Mouse (Mus musculus): ENCODE data around the gene Nrp1. TPM values are rescaled to one million over a fixed set of nuclear protein-coding genes. Genes with fewer than 3 reads are reported as not detected.

Gene Nrp1
- polyA plus RNA-seq, 1 experiment from 2014 or later: 48.5 TPM

DNA sequence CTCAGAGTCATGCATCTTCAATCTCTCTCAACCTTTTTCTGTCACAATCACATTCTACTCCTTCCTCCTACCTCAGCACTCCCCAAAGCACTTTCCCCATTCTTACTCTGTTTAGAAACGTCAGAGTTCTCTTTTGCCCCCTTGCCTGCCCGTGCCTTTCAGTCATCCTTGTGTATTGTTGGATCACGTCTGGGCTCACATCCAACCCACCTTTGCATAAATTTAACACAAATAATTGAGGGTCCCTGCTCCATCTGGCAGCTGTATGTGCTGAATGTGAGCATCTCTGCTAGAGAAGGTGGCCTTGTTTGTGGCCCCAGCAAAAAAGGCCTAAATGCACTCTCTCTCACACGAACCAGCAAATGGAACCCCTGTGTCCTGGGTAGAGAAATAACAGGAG is 16.9 kb downstream of the Nrp1 start:
- Histone ChIP-seq H3K4me3 (ENCODE audit: low read depth, low read length) (no peak overlapping the region), H3K9me3 (ENCODE audit: control insufficient read depth, low read length) (no peaks in the 10 kb centered on the region), H3K4me2 (no peak overlapping the region), H3K27ac (ENCODE audit: low read depth, low read length) (no peak overlapping the region), H3K27me3 (replicated peaks; ENCODE audit: control insufficient read depth, insufficient read depth, low read length) (no peaks in the 10 kb centered on the region), H3K4me1 (replicated peaks; ENCODE audit: control insufficient read depth, insufficient read depth, low read length) (no peaks in the 10 kb centered on the region), H3K9ac (ENCODE audit: low read depth, low read length) (no peak overlapping the region), H3K36me3 (ENCODE audit: control insufficient read depth, insufficient read depth, low read length) (no peaks in the 10 kb centered on the region)
- DNase-seq (ENCODE audit: low spot score): no peak
- no peak for ATAC-seq (replicated peaks; ENCODE audit: low FRiP score)
- 64% methylated on average over 4 of the region's 4 CpGs for WGBS

DNA sequence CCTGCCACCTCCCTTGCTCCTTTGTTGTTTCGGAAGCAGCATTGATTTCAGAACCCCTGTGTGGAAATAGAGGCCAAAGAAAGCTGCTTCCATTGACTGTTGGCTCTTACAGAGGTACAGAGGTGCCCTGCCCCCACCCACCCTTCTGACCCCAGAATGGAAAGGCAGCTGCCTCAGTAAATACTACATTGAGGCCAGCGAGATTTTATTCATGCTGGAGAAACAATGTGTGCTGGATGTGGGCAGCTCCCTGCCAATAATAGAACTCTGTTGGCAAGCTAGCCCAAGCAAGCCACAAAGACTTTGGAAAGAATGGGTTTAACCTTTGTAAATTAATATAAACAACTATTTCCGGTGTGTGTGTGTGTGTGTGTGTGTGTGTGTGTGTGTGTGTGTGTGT is 24.8 kb downstream of the Nrp1 start:
- Histone ChIP-seq H3K4me1 (replicated peaks; ENCODE audit: control insufficient read depth, insufficient read depth, low read length) (no peaks in the 10 kb centered on the region; the same call in none of the 2 replicates), H3K4me3 (ENCODE audit: low read depth, low read length) (no peak overlapping the region), H3K9me3 (ENCODE audit: control insufficient read depth, low read length) (no peaks in the 10 kb centered on the region), H3K36me3 (ENCODE audit: control insufficient read depth, insufficient read depth, low read length) (no peaks in the 10 kb centered on the region; the same call in 1 of the 2 replicates), H3K27ac (ENCODE audit: low read depth, low read length) (no peak overlapping the region; the same call in 1 of the 2 replicates), H3K27me3 (replicated peaks; ENCODE audit: control insufficient read depth, insufficient read depth, low read length) (no peaks in the 10 kb centered on the region), H3K9ac (ENCODE audit: low read depth, low read length) (no peak overlapping the region), H3K4me2 (no peak overlapping the region)
- DNase-seq (ENCODE audit: low spot score): no peak
- no peak for ATAC-seq (replicated peaks; ENCODE audit: low FRiP score)
- WGBS: 68% methylated on average over 3 of the region's 3 CpGs

DNA sequence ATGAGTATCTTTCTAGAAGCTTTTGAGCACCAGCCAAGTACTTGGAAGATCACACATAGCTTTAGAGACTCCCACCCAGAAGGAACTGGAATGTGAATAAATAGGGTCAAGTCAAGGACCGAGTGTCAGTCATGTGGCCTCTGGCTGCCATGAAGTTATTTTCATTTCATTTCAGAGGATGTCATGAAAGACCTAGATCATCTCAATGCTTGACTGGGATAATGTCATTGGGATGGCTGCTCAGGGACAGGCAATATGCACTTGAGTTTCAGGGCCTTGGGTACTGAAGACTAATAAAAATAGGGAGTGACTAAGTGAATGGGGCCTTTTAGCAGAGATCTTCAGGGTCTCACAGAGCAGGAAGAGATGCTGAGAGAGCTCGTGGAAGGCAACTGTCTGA is 26.0 kb downstream of the Nrp1 start:
- Histone ChIP-seq H3K4me2 (no peak overlapping the region), H3K4me3 (ENCODE audit: low read depth, low read length) (no peak overlapping the region), H3K9ac (ENCODE audit: low read depth, low read length) (no peak overlapping the region), H3K4me1 (replicated peaks; ENCODE audit: control insufficient read depth, insufficient read depth, low read length) (no peaks in the 10 kb centered on the region; the same call in none of the 2 replicates), H3K27me3 (replicated peaks; ENCODE audit: control insufficient read depth, insufficient read depth, low read length) (no peaks in the 10 kb centered on the region), H3K36me3 (ENCODE audit: control insufficient read depth, insufficient read depth, low read length) (no peaks in the 10 kb centered on the region; the same call in 1 of the 2 replicates), H3K9me3 (ENCODE audit: control insufficient read depth, low read length) (no peaks in the 10 kb centered on the region), H3K27ac (ENCODE audit: low read depth, low read length) (no peak overlapping the region)
- 75% methylated on average over 2 of the region's 2 CpGs for WGBS
- ATAC-seq (replicated peaks; ENCODE audit: low FRiP score): no peak
- no peak for DNase-seq (ENCODE audit: low spot score)

DNA sequence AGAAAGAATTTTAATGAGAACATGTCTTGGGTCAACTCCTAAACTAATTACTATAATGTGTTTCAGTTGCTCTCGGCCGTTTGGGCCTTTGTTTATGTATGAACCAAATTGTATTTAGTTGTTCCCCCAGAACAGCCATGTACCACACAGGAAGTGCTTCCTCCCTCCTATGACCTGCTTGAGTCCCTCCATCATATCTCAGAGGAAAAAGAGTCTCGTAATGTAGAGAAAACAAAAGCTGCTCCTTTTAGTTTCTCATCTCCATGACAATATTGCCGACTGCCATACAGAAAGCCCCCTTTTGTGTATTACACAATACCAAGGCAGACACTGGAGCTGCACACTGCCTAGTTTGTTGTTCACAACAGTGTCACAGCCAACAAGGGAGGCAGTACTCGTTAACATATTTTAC is 26.5 kb downstream of the Nrp1 start:
- H3K27ac ChIP-seq (ENCODE audit: low read depth, low read length): no peak overlapping the region

DNA sequence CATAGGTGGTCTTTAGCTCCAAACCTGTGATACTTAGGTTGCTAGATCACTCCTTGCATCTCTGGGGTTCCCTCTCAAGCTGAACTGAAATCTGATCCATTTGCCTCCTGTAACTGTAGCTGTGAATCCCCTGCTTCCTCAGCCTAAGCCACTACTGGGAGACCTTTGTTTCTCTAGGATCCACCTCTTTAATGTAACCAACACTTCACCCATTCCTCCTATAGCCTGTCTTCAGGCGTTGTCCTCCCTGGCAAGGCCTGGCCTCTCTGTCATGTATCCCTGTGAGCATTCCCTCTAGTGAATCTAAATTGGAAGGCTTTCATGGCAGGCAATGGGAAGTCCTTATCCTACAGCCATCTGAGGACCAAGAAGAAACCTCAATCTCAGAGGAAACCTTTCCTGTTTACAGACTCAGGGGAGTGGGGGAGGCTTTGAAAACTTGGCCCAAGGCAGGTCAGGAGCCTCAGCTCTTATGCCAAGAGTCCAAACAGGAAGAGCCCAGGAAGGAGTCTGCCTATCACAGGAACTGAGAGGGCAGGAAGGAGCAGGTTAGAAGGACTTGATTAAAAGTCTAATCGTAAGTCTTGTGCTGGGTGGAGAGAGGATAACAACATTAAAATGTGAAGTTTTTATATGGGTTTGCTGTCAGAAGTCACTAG is 28.7 kb downstream of the Nrp1 start:
- no peak for DNase-seq (ENCODE audit: low spot score)
- Histone ChIP-seq H3K27me3 (replicated peaks; ENCODE audit: control insufficient read depth, insufficient read depth, low read length) (no peaks in the 10 kb centered on the region), H3K9ac (ENCODE audit: low read depth, low read length) (no peak overlapping the region), H3K36me3 (ENCODE audit: control insufficient read depth, insufficient read depth, low read length) (no peaks in the 10 kb centered on the region; the same call in 1 of the 2 replicates), H3K9me3 (ENCODE audit: control insufficient read depth, low read length) (no peaks in the 10 kb centered on the region), H3K4me1 (replicated peaks; ENCODE audit: control insufficient read depth, insufficient read depth, low read length) (no peaks in the 10 kb centered on the region; the same call in none of the 2 replicates), H3K27ac (ENCODE audit: low read depth, low read length) (no peak overlapping the region), H3K4me3 (ENCODE audit: low read depth, low read length) (no peak overlapping the region), H3K4me2 (no peak overlapping the region)
- peak; percentile 48; the same call in 1 of the 2 replicates for ATAC-seq (replicated peaks; ENCODE audit: low FRiP score)
- WGBS: 42% methylated on average over 2 of the region's 2 CpGs

More for the DNA sequence above, 26.5 kb downstream of the Nrp1 start:
- H3K9me3 ChIP-seq (ENCODE audit: control insufficient read depth, low read length): no peaks in the 10 kb centered on the region
- no peak overlapping the region for H3K4me3 ChIP-seq (ENCODE audit: low read depth, low read length)
- ATAC-seq (replicated peaks; ENCODE audit: low FRiP score): no peak
- DNase-seq (ENCODE audit: low spot score): no peak
- no peak overlapping the region for H3K9ac ChIP-seq (ENCODE audit: low read depth, low read length)
- H3K4me2 ChIP-seq: no peak overlapping the region
- H3K4me1 ChIP-seq (replicated peaks; ENCODE audit: control insufficient read depth, insufficient read depth, low read length): no peaks in the 10 kb centered on the region; the same call in none of the 2 replicates
- no peaks in the 10 kb centered on the region for H3K27me3 ChIP-seq (replicated peaks; ENCODE audit: control insufficient read depth, insufficient read depth, low read length)
- no peaks in the 10 kb centered on the region; the same call in 1 of the 2 replicates for H3K36me3 ChIP-seq (ENCODE audit: control insufficient read depth, insufficient read depth, low read length)
- WGBS: 65% methylated on average over 5 of the region's 5 CpGs

DNA sequence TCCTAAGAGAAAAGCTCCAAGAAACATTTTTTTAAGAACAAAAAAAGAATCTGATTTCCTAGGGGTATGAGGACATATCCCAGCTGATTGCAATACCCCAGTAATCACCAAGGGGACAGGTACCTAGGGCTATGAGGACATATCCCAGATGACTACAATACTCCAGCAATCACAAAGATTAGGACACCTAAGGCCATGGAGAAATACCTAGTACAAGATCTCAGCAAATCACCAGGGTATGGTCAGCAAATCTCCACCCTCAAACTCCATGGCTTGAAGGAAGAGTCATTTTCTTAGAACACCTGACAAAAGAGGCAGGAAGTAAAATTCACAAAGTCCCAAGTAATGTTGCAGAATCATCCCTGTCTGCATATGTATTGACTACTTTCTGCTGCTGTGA is 32.4 kb downstream of the Nrp1 start:
- ATAC-seq (replicated peaks; ENCODE audit: low FRiP score) (no peak), DNase-seq (ENCODE audit: low spot score) (no peak)
- no peaks in the 10 kb centered on the region for H3K27me3 ChIP-seq (replicated peaks; ENCODE audit: control insufficient read depth, insufficient read depth, low read length)
- H3K4me2 ChIP-seq: no peak overlapping the region
- H3K9me3 ChIP-seq (ENCODE audit: control insufficient read depth, low read length): no peaks in the 10 kb centered on the region
- H3K9ac ChIP-seq (ENCODE audit: low read depth, low read length): no peak overlapping the region
- H3K27ac ChIP-seq (ENCODE audit: low read depth, low read length): no peak overlapping the region
- no peaks in the 10 kb centered on the region; the same call in none of the 2 replicates for H3K4me1 ChIP-seq (replicated peaks; ENCODE audit: control insufficient read depth, insufficient read depth, low read length)
- H3K4me3 ChIP-seq (ENCODE audit: low read depth, low read length): no peak overlapping the region
- no peaks in the 10 kb centered on the region for H3K36me3 ChIP-seq (ENCODE audit: control insufficient read depth, insufficient read depth, low read length)

DNA sequence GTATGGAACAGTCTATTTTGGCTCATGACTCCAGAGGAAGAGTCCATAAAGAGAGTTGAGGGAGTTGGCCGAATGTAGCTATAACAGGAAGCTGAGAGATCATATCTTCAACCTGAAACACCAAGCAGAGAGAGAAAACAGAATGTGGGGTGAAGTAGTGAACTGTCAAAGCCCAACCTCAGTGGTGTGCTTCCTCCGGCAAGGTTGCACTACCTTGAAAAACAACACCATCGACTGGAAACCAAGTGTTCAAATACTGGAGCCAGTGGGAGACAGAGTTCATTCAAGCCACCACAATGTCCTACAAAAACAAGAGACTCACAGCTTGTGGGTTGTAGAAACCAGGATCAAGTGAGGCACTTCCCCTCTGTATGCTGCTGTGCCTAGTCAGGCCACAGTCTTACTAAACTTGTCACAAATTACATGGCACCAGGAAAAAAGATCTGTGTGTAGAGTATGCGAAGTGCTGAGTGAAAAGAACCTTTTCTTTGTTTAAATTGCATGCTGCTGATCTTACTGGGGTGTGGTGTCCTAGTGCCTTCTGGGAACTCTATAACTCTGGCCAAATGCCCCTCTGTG is 32.9 kb downstream of the Nrp1 start:
- Histone ChIP-seq H3K9ac (ENCODE audit: low read depth, low read length) (no peak overlapping the region), H3K27me3 (replicated peaks; ENCODE audit: control insufficient read depth, insufficient read depth, low read length) (no peaks in the 10 kb centered on the region), H3K9me3 (ENCODE audit: control insufficient read depth, low read length) (no peaks in the 10 kb centered on the region), H3K36me3 (ENCODE audit: control insufficient read depth, insufficient read depth, low read length) (no peaks in the 10 kb centered on the region), H3K27ac (ENCODE audit: low read depth, low read length) (no peak overlapping the region), H3K4me1 (replicated peaks; ENCODE audit: control insufficient read depth, insufficient read depth, low read length) (no peaks in the 10 kb centered on the region; the same call in none of the 2 replicates), H3K4me2 (no peak overlapping the region), H3K4me3 (ENCODE audit: low read depth, low read length) (no peak overlapping the region)
- 70% methylated on average over 4 of the region's 4 CpGs for WGBS
- ATAC-seq (replicated peaks; ENCODE audit: low FRiP score): no peak
- DNase-seq (ENCODE audit: low spot score): no peak

DNA sequence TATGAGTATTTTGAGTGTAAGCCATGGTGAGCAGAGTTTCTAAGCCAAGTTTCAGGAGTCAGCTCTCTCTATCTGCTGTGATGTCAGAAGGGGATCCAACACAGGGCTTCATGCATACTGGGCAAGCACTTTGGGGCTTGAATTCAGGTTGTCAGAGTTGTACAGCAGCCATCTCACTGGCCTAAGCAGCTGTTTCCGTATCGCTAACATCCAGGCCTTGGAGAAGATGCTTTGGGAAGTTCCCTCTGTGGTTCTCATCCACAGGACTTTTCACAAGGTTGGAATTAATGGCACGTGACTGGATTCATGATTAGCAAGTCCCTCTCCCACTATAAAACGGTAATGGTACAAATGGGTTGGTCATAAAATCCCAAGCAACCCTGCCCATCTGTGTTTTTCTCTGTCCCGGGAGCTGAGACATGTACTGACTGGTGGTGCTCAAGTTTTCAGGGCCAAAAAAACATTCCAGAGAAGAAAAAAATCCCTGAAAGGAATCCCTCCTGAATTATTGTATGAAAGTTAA is 36.3 kb downstream of the Nrp1 start:
- ATAC-seq (replicated peaks; ENCODE audit: low FRiP score): no peak
- no peak overlapping the region for H3K27ac ChIP-seq (ENCODE audit: low read depth, low read length)
- no peak overlapping the region for H3K4me3 ChIP-seq (ENCODE audit: low read depth, low read length)
- no peaks in the 10 kb centered on the region; the same call in 1 of the 2 replicates for H3K4me1 ChIP-seq (replicated peaks; ENCODE audit: control insufficient read depth, insufficient read depth, low read length)
- no peaks in the 10 kb centered on the region for H3K27me3 ChIP-seq (replicated peaks; ENCODE audit: control insufficient read depth, insufficient read depth, low read length)
- DNase-seq (ENCODE audit: low spot score): no peak
- H3K4me2 ChIP-seq: no peak overlapping the region
- WGBS: 79% methylated on average over 5 of the region's 5 CpGs
- H3K9ac ChIP-seq (ENCODE audit: low read depth, low read length): no peak overlapping the region
- no peaks in the 10 kb centered on the region for H3K36me3 ChIP-seq (ENCODE audit: control insufficient read depth, insufficient read depth, low read length)
- H3K9me3 ChIP-seq (ENCODE audit: control insufficient read depth, low read length): no peaks in the 10 kb centered on the region

DNA sequence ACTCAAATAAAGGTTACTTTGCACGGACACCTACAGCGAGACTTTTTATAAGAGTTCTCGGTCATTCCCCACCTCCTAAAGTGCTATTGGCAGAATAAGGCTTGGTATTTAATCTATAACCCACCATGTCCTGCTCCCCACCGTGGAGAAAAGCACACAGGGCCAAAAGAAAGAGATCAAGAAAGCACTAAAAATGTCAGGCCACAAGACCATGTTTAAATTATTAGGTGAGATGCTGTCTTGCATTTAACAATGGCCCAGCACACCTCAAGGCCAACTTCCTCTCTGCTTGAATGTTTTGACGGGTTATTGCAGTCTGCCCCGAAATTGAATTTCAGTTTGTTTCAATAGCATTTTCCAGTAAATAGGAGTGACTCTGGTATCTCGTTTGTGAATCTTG is 38.6 kb downstream of the Nrp1 start:
- no peaks in the 10 kb centered on the region for H3K27me3 ChIP-seq (replicated peaks; ENCODE audit: control insufficient read depth, insufficient read depth, low read length)
- 56% methylated on average over 7 of the region's 7 CpGs for WGBS
- ATAC-seq (replicated peaks; ENCODE audit: low FRiP score): no peak
- H3K4me2 ChIP-seq: no peak overlapping the region
- no peaks in the 10 kb centered on the region for H3K9me3 ChIP-seq (ENCODE audit: control insufficient read depth, low read length)
- no peaks in the 10 kb centered on the region for H3K36me3 ChIP-seq (ENCODE audit: control insufficient read depth, insufficient read depth, low read length)
- H3K27ac ChIP-seq (ENCODE audit: low read depth, low read length): no peak overlapping the region
- DNase-seq (ENCODE audit: low spot score): no peak
- no peak overlapping the region for H3K4me3 ChIP-seq (ENCODE audit: low read depth, low read length)
- H3K4me1 ChIP-seq (replicated peaks; ENCODE audit: control insufficient read depth, insufficient read depth, low read length): no peaks in the 10 kb centered on the region; the same call in 1 of the 2 replicates
- no peak overlapping the region for H3K9ac ChIP-seq (ENCODE audit: low read depth, low read length)

Measured in liver, embryonic 11.5 days (tissue).